Mouse (Mus musculus) myocyte (in vitro differentiated cells): ENCODE results near the gene Ccdc182.
A peak's percentile ranks its signal among the peaks of the same experiment; 100 is the strongest.

Experiments
- CEBPB ChIP-seq: IDR thresholded peaks from 2 replicates; pipeline ENCODE4 v1.6.1; 2011; ENCODE audit warnings: mild to moderate bottlenecking, moderate library complexity; ENCODE audit not compliant: poor library complexity, insufficient read depth, severe bottlenecking
- E2F4 ChIP-seq: IDR thresholded peaks from one replicate; pipeline ENCODE4 v1.6.1; 2011; ENCODE audit warnings: mild to moderate bottlenecking, control low read depth, moderate library complexity; ENCODE audit not compliant: insufficient read depth
- MAX ChIP-seq: IDR thresholded peaks from one replicate; pipeline ENCODE4 v1.6.1; 2011; ENCODE audit warnings: low read depth, mild to moderate bottlenecking, control low read depth
- MYOD1 ChIP-seq, 3 experiments: IDR thresholded peaks; one replicate each; pipeline ENCODE4 v1.6.1; 2011; ENCODE audit warnings: control low read depth in 2 of 3, low read depth in 2 of 3, mild to moderate bottlenecking in 2 of 3, moderate library complexity in 1 of 3; ENCODE audit not compliant: insufficient read length in 2 of 3, control insufficient read depth in 1 of 3
- MYOG ChIP-seq, 3 experiments: IDR thresholded peaks; one replicate each; pipeline ENCODE4 v1.6.1; 2011; ENCODE audit warnings: control low read depth in 2 of 3, low read depth in 2 of 3, mild to moderate bottlenecking in 2 of 3; ENCODE audit not compliant: insufficient read length in 2 of 3, control insufficient read depth in 1 of 3, insufficient read depth in 1 of 3
- POLR2A ChIP-seq: IDR thresholded peaks from one replicate; pipeline ENCODE4 v1.6.1; 2011; ENCODE audit warnings: low read depth, mild to moderate bottlenecking, control low read depth, moderate library complexity; ENCODE audit not compliant: insufficient read length
- REST ChIP-seq: IDR thresholded peaks from one replicate; pipeline ENCODE4 v1.6.1; 2011; ENCODE audit warnings: mild to moderate bottlenecking, control low read depth, moderate library complexity; ENCODE audit not compliant: insufficient read depth, insufficient read length
- USF1 ChIP-seq: IDR thresholded peaks from one replicate; pipeline ENCODE4 v1.6.1; 2011; ENCODE audit warnings: low read depth, mild to moderate bottlenecking, control low read depth, moderate library complexity

- no peak for TF ChIP-seq USF1
- no peak for TF ChIP-seq E2F4
- TF ChIP-seq POLR2A: no peak
- no peak for TF ChIP-seq REST
- peak in 2 of 3 experiments; percentile 22 to 48 for TF ChIP-seq MYOG (IDR thresholded peaks at IDR 0.05; ENCODE audit: control insufficient read depth in 1 of 3, insufficient read depth in 1 of 3, insufficient read length in 2 of 3, low read depth in 2 of 3)
- TF ChIP-seq CEBPB: no peak
- TF ChIP-seq MAX: no peak
- TF ChIP-seq MYOD1 (IDR thresholded peaks at IDR 0.05; ENCODE audit: control insufficient read depth in 1 of 3, insufficient read length in 2 of 3, low read depth in 2 of 3): peak in 2 of 3 experiments; percentile 18 to 51
These were observed 36.9 kb downstream of the Ccdc182 start for GRCm38 (mm10) chr11:88330799-88331198.
